Mouse (Mus musculus) liver, postnatal 0 days (tissue): ENCODE results near the gene Slc22a16.

Experiments used
- CTCF ChIP-seq: sonication (generic); IDR thresholded peaks from 2 replicates; pipeline ENCODE4 v1.5.1; 2016; ENCODE audit warnings: antibody characterized with exemption, low read depth
- EP300 ChIP-seq: IDR thresholded peaks from 2 replicates; pipeline ENCODE4 v1.6.1; 2016; ENCODE audit warnings: antibody characterized with exemption, low read depth, mild to moderate bottlenecking

- peak; percentile 87 for TF ChIP-seq CTCF
- TF ChIP-seq EP300 = no peak
These were observed 45.1 kb upstream of the Slc22a16 start for GRCm38 (mm10) chr10:40524991-40525390.
